Mouse (Mus musculus) CD4-positive, CD25-positive, alpha-beta regulatory T cell, adult 4 months (primary cell): Measurements from ENCODE around the gene Ctnna2. TPM values are rescaled to one million over a fixed set of nuclear protein-coding genes. Genes with fewer than 3 reads are reported as not detected.

Experiments used
- ATAC-seq: one replicate; pipeline ENCODE4 v1.8.0; 2017
- polyA plus RNA-seq, 2 experiments: library from polyadenylated mRNA; unstranded; fragments of 100-300 nt; shearing (Covaris generic); gene quantifications; one replicate each; pipeline ENCODE4 v1.2.1; 2017

Gene Ctnna2
- not detected for polyA plus RNA-seq

DNA sequence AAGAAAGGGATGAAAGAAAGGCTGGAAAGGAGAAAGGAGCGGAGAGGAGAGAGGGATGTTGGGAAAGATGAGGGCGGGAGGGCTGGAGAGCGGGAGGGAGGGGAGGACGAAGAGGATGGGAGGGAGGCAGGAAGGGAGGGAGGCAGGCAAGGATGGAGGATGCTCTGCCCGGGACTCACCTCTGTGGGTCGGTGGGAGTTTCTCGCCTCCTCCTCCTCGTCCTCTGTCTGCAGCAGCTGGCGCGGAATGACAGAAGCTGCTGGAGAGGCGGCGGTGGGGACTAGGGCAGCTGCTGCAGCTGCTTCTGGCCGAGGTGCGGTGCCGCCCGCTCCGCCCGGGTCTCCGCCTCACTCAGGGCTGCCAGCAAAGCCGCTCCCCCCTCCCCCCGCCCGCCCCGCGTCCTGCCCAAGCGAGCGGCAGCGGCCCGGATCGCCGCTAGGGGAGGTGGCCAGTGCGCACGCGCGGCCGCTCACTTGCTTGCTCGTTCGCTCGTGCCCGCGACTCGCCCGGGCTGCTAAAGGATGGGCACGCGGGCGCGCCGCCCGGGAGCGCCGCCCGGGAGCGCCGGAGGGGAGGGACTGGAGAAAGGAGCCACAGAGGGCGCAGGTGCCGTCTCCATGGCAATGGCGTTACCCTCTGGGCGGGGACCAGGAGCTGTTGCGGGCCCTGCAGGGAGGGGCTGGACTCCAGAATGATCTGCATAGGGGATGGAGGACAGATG, at the start of gene Ctnna2:
Ctnna2 (minus strand) TSS at position 459 of the 721 bp plus-strand sequence.
- no peak for ATAC-seq

DNA sequence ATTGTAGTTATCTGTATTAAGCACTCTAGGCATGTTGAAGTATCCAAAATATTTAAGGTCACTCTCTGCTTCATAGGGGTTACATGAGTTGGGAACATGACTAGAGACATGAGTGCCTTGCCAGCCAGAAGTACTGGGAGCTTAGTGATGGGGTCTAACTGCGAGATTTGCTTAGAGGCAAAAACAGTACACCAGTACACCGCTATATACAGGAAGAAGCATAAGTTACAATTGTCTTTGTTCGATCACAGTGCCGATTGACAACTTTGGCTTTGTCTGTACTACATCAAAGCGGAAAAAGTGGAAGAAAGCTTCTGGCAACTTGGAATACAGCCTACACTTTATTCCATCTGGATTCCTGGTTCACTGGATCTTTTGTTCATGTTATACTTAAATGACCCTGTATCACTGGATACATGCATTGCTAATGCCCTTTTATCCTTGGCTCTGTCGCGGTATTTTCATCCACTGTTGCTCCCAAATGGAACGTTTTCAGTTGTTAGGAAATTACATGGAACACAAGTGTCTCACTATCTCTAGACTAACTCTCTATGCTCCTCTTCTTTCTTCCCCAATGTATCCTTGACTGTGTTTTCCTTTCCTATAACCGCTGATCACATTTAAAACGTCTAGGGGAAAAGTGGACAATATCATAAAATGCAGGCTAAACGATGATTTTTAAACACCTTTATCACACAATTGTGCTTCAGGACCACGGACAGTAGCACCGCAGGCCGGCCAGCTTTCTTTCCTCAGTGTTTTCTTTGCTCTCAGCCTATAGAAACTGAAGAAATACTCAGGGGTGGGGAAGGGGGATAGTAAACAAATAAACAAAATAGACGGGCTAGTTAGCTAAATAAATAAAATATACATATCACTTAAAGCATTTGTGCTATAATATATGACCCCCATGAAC, 896 bp upstream of the Ctnna2 start:
- no peak for ATAC-seq

DNA sequence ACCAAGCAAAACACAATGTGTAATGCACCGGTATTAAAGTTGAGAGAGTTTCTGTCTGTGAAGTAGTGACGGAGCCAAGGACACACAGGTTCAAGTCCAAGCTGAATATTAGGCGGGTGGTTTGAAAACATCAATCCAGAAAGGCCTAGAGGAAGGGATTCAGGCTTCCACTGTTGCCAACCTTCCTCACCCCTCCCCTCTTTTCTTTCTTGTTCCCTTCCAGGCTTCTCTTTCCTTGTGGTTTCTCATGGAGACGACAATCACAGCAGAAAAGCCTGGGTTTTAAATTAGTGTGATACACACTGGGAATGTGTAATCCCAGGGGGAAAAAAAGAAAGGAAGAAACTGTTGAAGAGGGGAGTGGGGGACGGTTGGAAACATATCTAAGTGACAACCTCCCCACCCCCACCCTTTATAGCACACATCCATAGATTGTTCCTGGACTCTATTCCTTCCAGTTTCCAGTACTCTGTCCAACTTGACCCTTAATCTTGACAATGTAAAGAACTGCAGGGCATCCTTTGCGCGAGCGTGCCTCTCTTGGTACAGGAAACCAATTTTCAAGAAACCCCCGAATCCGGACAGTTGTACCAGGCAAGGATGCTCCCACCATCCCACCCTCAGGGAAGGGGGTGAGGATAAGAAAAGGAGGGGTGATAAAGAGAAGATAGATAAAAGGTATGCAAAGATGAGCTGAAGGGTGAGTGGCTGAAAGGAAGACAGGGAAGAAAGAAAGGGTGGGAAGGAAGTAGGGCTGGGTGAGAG, 841 bp downstream of the Ctnna2 start:
- no peak for ATAC-seq

DNA sequence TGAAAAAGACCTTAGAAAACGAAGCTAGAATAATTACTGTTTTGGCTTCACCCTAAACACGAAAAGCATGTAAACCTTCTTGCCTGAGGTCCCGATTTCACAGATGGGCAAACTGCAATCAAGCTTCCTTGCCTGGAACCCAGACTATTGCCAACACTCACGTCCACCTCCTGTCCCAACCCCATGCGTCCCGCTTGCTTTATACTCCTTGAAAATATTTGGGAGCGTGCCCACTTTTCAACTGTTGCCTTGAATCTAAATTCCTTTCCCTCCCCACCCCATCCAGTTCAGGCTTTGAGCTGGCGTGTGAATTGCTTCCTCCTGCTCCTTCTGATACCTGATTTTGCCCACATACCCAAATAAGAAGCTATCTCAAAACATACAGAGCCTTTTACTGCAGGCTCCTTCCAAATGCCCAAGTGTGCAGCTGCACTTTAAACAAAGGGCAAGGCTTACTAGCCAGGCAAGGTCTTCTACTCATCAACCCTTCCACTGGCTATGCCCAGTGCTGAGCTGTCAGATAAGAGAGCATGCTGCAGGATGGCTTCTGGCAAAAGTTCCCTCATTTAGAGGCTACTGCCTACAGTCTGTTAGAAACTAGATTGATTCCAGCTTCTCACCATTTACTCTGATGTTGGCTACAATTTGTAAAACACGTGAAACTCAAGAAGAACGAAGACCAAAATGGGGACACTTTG, 8.8 kb downstream of the Ctnna2 start:
- ATAC-seq = no peak

DNA sequence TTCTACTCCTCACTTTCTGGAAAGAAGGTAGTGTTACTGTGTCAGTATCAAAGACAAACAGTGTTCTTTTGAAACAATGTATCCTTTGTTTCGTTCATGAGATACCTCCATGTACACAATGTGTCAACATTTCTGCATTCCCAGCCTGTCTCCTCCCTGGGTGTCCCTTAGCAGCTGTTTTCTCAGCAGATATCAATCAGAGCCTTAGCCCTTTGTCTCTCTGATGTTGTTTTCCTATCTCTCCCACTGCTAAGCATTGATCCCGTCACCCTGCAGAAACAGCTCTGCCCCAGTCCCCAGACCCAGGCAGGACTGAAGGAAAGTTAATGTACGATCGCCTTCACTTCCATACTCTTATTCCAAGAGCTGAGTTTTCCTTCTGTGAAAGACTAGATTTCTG, 9.7 kb downstream of the Ctnna2 start:
- no peak for ATAC-seq

DNA sequence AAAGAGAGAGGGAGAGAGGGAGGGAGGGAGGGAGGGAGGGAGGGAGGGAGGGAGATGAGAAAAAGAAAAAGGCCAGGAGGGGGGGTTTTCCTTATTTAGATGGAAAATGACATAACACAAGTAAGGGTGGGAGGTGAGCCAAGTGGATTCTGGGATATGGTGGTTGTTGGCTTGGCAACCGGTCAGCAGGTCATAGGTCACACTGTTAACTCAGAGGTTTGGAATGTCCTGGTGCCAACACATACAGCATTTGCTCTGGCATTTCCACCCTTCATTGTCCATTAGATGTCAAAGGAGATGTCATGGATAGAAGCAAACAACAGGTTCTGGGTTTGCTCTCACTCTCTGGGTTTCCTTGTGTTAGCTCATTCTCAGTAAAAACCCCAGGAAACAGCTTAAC, 17.5 kb downstream of the Ctnna2 start:
- no peak for ATAC-seq

DNA sequence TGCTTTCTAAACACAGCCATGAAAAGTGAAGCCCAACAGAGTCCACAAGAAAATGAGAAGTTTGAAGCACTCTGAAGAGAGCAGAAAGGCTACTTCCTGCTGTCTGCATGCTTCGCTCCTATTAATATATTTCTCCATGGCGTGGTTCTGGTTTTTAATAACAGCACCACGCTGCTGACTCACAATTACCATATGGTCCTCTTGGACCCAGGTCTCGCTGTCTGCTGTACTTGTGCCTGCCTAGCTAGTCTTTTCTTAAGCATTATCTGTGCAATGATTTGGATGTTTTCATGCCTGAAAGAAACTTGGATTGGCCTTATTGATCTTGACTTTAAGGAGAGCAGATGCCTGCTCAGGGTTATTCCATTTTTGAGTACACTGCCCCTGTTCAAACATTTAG, 28.2 kb downstream of the Ctnna2 start:
- ATAC-seq = no peak

DNA sequence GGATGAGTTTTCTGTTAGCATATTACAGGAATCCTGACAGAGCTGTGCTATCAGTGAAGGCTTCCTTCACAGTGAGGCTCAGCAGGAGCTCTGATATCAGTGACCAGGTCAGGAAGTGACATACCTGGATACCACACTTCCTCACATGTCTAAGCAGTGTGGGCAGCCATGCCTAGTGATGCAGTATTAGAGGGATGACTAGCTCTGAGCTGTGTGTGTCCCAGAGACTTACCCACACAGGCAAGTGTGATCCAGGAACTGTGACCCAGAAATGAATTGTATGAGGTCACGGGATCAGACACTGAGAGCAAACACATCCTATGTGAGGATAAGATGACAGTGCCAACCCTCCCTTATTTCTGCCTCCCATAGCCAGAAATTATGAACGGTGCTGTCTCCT, 28.8 kb downstream of the Ctnna2 start:
- no peak for ATAC-seq

DNA sequence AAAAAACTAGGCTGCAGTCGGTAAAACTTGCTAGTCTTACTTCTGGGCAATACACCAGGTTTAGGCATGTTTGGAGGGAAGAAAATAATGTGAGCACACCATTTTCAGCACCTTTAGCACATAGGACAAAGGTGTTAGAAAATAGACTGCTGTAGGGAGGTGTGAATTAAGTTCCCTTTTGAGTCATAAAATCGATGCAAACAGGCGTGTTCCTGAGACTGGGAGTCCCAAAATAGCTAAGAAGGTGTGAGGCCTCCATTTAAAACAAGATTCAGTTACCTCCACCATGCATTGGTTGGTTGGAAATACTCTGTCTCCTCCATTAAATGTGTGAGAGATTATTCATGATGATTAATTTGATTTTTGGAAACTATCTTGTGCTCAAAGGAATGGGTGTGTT, 50.1 kb downstream of the Ctnna2 start:
- no peak for ATAC-seq

DNA sequence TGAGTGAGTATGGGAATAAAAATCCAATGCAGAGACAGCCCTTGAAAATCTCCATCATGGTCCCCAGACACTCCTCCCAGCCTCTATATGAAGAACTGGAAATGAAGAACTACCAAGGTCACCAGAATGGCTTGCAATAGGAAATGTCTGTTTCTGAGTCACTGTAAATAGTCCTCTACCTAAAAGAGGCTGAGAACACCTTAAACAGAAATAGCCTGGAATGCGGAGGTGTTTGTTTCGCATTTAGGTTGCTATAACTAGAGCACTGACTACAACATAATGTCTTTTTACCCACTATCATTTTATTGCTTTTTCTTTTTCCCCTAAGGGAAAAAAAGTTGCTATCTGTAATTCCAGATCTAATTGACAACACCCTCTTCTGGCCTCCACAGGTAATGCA, 106.3 kb downstream of the Ctnna2 start:
- ATAC-seq = no peak

DNA sequence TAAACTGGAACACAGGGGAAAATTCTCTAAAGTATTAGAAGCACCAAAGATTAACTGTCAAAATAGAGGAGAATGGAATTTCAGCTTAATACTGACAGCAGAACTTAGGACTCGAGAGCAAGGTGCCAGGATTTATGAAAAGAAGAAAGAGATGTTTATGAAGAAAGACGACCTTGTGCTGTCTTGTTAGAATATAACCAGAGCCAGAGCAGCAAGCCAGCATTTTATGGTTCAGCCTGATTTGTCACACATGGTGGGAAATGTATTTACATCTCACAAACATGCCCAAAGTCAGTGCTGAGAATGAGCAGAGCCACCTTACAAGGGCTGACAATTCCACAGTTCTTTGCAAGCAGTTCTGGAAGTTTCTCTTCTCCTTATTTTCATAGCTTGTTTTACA, 110.2 kb downstream of the Ctnna2 start:
- no peak for ATAC-seq

DNA sequence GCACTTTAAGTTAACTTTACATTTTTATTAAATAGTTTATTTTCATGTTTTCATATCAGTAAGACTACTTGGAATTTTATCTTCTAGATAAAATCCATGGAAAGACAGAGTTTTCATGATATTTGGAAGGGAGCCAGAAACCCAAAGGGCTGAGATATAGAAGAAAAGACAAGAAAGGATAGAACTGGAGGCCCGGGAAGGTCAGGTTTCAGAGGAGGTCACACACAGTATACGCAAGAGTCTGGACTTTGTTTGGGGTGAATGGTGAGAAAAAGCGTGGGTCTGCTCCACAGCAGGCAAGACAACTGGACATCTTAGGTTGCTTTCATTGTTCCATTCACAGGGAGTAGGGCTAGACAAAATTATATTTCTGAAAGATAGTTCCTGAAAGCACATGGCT, 111.4 kb downstream of the Ctnna2 start:
- no peak for ATAC-seq

DNA sequence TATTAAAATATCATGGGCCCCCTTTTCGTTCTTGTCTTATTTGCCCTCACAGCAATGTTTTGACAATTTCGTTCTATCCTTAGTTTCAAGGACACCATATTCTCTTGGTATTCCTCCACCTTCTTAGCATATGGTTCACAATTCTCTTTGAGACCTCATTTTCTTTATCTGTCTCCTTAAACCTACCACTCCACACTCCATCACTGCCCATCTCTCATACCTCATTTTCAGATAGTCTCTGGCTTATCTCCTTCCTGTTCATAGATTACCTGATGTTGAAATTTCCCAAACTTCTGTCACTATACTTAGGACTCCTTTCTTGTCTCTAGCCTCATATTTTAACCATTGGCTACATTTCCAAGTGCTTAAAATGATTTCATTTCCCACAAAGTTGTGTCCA, 116.1 kb downstream of the Ctnna2 start:
- no peak for ATAC-seq

DNA sequence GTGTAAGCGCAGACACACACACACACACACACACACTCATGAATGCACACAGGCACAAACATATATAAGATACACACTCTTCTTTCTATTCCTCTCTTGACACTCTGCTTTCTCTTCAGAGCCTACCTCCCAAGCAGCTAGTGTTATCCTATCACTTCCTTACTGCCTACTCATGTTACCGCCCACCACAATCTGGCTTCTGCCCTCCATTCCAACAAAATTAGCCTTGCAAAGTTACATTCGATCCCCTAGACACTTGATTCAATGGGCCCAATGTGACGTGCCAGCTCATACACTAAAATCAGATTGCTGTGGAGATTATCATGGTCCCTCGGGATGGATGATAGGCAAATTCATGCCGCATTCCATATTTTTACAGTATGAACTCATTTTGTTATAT, 116.7 kb downstream of the Ctnna2 start:
- no peak for ATAC-seq

DNA sequence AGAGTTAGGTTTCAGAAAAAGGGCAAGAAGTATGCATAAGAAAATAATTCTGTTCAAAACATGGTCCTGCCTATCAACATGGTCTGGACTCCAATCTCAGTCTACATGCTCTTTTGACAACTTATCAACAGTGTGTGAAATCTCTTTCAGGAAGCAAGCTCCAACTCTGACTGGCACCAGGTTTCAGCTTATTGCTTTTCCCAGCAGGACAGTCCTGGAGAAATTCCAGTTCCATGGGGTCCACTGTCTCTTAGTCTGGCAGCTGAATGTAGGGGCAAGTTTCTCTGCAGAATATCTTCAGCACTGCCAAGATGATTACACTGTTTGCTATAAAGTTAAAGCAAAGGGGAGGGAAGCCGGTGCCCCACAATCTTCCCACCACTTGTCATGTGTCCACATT, 130.1 kb downstream of the Ctnna2 start:
- ATAC-seq = no peak

DNA sequence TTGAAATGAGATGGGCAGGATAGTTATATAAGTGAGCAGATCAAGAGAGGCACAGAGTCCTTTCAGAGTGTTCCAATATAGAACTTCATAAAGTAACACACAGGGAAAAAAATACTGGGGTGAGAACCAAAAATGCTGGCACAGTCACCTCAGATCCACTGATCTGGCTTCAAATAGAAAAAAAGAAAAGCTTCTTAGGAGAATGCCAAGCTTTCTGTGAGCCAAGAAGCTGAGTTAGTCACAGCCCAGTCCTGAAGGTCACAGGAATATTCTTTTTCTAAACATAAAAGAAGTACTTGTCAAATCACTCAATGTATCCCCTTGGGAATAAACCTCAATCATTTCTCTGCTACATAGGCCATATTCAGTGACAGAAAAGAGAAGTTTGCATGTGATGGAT, 130.7 kb downstream of the Ctnna2 start:
- no peak for ATAC-seq

DNA sequence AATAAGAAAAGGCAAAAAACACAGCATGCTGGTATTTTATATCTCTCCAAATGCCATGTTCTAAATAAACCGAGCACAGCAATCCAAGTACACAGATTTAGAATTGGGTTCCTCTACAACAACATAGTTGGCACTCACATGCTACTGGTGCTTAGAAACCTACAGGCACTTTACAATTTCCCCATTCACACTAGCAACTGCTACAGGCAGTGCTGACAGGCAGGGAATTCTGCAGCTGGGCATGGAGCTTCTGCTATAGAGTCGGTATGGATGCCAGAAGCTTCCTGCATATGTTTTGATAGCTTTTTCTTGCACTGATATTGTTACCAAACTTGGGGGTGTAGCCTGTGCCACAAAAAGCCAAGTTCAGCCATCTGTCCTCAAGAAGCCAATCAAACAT, 131.8 kb downstream of the Ctnna2 start:
- ATAC-seq = no peak

DNA sequence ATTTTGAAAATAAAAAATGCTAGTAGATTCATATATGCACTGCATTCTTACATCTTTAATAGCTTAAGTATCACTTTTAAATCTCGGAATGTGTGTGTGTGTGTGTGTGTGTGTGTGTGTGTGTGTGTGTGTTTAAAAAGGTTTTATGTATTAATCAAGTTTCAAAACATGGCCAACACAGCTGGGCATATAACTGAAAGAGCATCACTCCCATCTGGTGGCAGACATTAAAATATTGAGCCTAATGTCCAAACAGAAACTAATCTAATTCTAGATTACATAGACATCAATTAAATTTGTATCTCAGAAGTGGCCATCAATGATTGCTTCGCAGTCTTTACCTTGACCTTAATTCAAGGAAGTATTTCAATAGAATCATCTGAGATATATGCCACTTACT, 140.4 kb downstream of the Ctnna2 start:
- no peak for ATAC-seq

DNA sequence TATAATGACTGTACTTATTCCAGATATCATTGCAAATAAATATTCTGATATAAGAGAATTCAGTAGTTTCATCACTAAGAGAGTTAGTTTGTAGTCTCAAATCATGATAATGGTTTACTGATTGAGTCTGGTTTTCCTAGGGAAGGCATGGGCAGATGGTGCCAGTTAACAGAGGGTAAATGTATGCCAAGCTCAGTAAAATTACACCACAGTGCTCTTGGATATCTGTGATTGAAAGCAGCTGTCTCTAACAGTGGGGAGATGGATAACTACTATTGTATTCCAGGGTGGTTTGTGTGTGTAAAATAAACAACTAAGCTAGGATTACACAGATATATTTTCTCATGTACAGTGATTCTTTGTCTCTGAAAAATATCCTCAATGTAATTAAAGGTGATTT, 140.8 kb downstream of the Ctnna2 start:
- no peak for ATAC-seq

DNA sequence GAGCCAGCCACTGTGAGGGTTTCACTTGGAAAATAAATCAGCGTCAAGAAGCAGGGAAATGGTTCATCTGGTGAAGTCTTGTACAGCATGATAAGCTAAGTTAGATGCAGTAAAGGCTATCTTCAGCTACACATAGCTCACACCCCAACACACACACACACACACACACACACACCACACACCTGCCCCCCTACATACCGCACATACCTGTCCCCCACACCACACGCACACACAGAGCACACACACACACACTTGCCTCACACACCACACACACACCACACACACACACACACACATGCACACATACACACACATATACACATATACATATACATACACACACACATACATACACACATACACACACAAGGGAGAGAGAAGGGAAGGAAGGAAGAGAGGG, 142.0 kb downstream of the Ctnna2 start:
- no peak for ATAC-seq

DNA sequence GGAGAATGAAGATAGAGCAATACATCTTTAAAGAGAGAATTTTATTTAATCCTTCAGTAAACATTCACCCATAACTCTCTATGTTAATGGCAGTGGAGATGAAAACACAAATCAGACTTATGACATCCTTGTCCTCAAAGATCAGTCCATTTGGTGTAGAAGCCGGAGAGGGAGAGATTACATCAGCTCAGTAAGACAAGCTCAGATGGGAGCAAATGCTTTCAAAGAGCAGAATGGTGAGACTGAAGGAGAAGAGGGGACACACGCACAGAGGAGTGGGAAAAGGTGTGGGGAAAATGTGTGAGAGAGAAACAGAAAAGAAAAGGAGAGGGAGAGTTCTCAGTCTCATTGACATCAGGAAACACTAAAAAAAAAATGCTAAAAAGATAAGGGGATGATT, 144.8 kb downstream of the Ctnna2 start:
- ATAC-seq = no peak

DNA sequence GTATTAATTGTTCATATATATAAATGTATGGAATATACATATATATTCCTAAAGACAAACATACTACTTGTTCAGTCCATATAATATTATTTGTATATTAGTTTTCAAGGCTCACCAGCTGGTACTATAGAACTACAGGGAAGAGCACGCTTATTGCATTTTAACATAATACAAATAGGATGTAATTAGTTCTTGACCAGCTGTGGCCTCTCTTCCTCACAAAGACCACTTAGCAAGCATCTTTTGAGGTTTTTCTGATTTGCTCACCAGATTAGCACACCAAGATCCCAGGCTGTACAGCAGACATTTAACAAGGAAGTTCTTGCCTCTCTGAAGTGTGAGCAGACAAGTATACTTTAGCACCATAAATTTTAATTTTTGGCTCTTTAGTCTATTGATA, 152.0 kb downstream of the Ctnna2 start:
- ATAC-seq = no peak

DNA sequence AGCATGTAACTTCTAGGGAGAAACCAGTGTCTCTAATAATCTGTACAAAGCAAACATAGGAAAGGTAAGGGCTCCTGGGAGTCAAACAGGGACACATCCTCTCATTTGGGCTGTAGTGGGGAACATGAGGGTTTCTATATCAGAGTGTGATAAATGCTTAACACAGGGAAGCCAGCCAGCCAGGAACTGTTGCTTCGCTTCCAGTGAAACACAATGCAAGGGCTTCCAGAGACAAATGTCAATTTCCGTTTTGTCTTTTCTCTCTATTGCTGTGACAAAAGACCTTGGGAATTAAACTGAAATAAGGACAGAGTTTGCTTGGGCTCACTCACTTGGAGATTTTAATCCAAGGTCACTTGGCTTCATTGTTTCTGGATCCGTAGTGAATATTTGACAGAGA, 162.4 kb downstream of the Ctnna2 start:
- ATAC-seq = no peak
